In the genomic region with DNA sequence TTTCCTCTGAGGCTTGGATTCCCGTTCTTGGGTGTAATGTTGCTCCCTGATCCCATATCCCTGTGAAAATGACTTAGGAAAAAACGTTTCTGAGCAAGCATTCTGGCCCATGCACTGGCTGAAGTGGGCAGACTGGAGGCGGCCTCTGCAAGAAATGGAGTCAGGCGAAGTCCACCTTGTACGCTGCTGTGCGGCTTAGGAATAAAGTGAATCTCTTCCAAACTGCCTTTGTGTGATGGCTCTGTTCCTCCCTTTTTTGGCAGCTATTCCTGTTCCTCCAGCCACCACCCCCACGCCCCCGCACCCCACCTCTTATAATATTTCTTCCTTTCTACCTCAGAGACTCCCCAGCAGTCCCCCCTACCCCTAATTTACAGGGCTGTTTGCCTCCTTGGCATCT, we compare ENCODE assay signal across 11 mouse cellular contexts. TPM values are rescaled to one million over a fixed set of nuclear protein-coding genes. Genes with fewer than 3 reads are reported as not detected.
DNase-seq lines count a peak whose midpoint lies in the region; ATAC-seq and TF ChIP-seq lines count a peak whose summit lies in the region.
"Had no signal": no experiment of that assay in that cellular context is flagged by ENCODE, and none has a peak within 500 bp of the region (broad histone marks: within the 10 kb centered on the region; RNA-seq: fewer than 3 reads in every experiment).

No protein-coding gene starts in this region.

- no peak for ATAC-seq in liver, embryonic 13.5 days (ENCODE audit: low read depth)
- peak; percentile 7; the same call in 1 of the 2 replicates for ATAC-seq in hindbrain, embryonic 15.5 days (ENCODE audit: low FRiP score, low read depth)
- ATAC-seq in midbrain, postnatal 0 days (ENCODE audit: low FRiP score), result peak; percentile 9; the same call in 1 of the 2 replicates

- no peak overlapping the region for H3K4me2 ChIP-seq in liver, embryonic 13.5 days
- H3K4me2 ChIP-seq in hindbrain, embryonic 15.5 days, result peak overlapping the region; percentile 53
- peak overlapping the region; percentile 51 for H3K4me2 ChIP-seq in midbrain, postnatal 0 days (ENCODE audit: low read depth, low read length, poor library complexity, severe bottlenecking)

- TF ChIP-seq CTCF in midbrain, postnatal 0 days (IDR thresholded peaks at IDR 0.05), result no peak

- peaks cover 27% of the 10 kb centered on the region for H3K27me3 ChIP-seq in liver, embryonic 13.5 days
- H3K27me3 ChIP-seq in hindbrain, embryonic 15.5 days, result no peaks in the 10 kb centered on the region
- no peaks in the 10 kb centered on the region for H3K27me3 ChIP-seq in midbrain, postnatal 0 days (ENCODE audit: insufficient read depth, low read length)

- H3K9ac ChIP-seq in liver, embryonic 13.5 days, result 0 out of 2 replicates have a peak overlapping the region, but pooled peaks have one; percentile 2
- peak overlapping the region; percentile 48 for H3K9ac ChIP-seq in hindbrain, embryonic 15.5 days
- H3K9ac ChIP-seq in midbrain, postnatal 0 days (replicated peaks; ENCODE audit: low read length, poor library complexity, severe bottlenecking), result peak overlapping the region; percentile 53

- peaks cover 53% of the 10 kb centered on the region for H3K36me3 ChIP-seq in liver, embryonic 13.5 days
- no peaks in the 10 kb centered on the region for H3K36me3 ChIP-seq in hindbrain, embryonic 15.5 days
- H3K36me3 ChIP-seq in midbrain, postnatal 0 days (ENCODE audit: insufficient read depth, low read length), result peaks cover 6% of the 10 kb centered on the region; the same call in 1 of the 2 replicates

- no peak overlapping the region for H3K27ac ChIP-seq in liver, embryonic 13.5 days
- peak overlapping the region; percentile 97 for H3K27ac ChIP-seq in hindbrain, embryonic 15.5 days (replicated peaks)
- H3K27ac ChIP-seq in midbrain, postnatal 0 days (ENCODE audit: low read depth, low read length), result peak overlapping the region; percentile 97

- H3K4me1 ChIP-seq in liver, embryonic 13.5 days (replicated peaks), result peaks cover 44% of the 10 kb centered on the region
- peaks cover 88% of the 10 kb centered on the region for H3K4me1 ChIP-seq in hindbrain, embryonic 15.5 days (replicated peaks)
- peaks cover 48% of the 10 kb centered on the region for H3K4me1 ChIP-seq in midbrain, postnatal 0 days (ENCODE audit: insufficient read depth, low read length)

- no peak overlapping the region for H3K4me3 ChIP-seq in liver, embryonic 13.5 days (replicated peaks)
- H3K4me3 ChIP-seq in hindbrain, embryonic 15.5 days, result peak overlapping the region; percentile 21
- peak overlapping the region; percentile 16; the same call in 1 of the 2 replicates for H3K4me3 ChIP-seq in midbrain, postnatal 0 days (ENCODE audit: low read depth, low read length)

- H3K9me3 ChIP-seq in liver, embryonic 13.5 days (replicated peaks), result no peaks in the 10 kb centered on the region
- H3K9me3 ChIP-seq in hindbrain, embryonic 15.5 days, result no peaks in the 10 kb centered on the region
- no peaks in the 10 kb centered on the region for H3K9me3 ChIP-seq in midbrain, postnatal 0 days (ENCODE audit: low read length)

- WGBS in liver, embryonic 13.5 days (ENCODE audit: insufficient replicate concordance), result 72% methylated on average over 8 of the region's 8 CpGs
- WGBS in hindbrain, embryonic 15.5 days, result 14% methylated on average over 8 of the region's 8 CpGs
- WGBS in midbrain, postnatal 0 days, result 11% methylated on average over 8 of the region's 8 CpGs

- peak; percentile 13 for DNase-seq in cerebellum, adult 8-10 months
- no peak for DNase-seq in cerebellum, postnatal 4 days (ENCODE audit: low spot score in 2 of 2)
- DNase-seq in liver, embryonic 13.5 days, result no peak
- no peak for DNase-seq in liver
- DNase-seq in midbrain, postnatal 0 days (ENCODE audit: low spot score), result no peak
- no peak for DNase-seq in adrenal gland, postnatal 10 days
- DNase-seq in thymus, postnatal 36 days, result no peak
- DNase-seq: kidney, adult 18-20 months; lung, postnatal 14 days; thymus, postnatal 4 days had no signal

RNA-seq across cellular contexts. Expression of gene Gpr84, which starts 10.8 kb away (rescaled TPM):
- 0.28 and 0.29 TPM in 2 replicates for polyA plus RNA-seq in liver, embryonic 13.5 days (2015; fragmentation: Nextera tagmentation; extraction: Ambion mirVana)
- 0.41 and 0.44 TPM in 2 replicates for polyA plus RNA-seq in hindbrain, embryonic 15.5 days (2015; fragmentation: Nextera tagmentation; extraction: Ambion mirVana)
- total RNA-seq in midbrain, postnatal 0 days (2014; rRNA removed), result 0.27 TPM in 1 of 2 replicates, not detected in the other
- 0.29 and 0.37 TPM in 2 replicates for polyA plus RNA-seq in midbrain, postnatal 0 days (2015; fragmentation: Nextera tagmentation; extraction: Ambion mirVana)
- not detected for total RNA-seq in adrenal gland, postnatal 10 days (2021)

RNA-seq across cellular contexts. Expression of gene Copz1, which starts 27.1 kb away (rescaled TPM):
- polyA plus RNA-seq in liver, embryonic 13.5 days (2015; fragmentation: Nextera tagmentation; extraction: Ambion mirVana), result 213 and 240 TPM in 2 replicates
- 200 and 208 TPM in 2 replicates for polyA plus RNA-seq in hindbrain, embryonic 15.5 days (2015; fragmentation: Nextera tagmentation; extraction: Ambion mirVana)
- 127 and 151 TPM in 2 replicates for total RNA-seq in midbrain, postnatal 0 days (2014; rRNA removed)
- 178 and 184 TPM in 2 replicates for polyA plus RNA-seq in midbrain, postnatal 0 days (2015; fragmentation: Nextera tagmentation; extraction: Ambion mirVana)
- 100 to 1,000 TPM; 114 TPM for total RNA-seq in adrenal gland, postnatal 10 days (2021)

RNA-seq across cellular contexts. Expression of gene Zfp385a, which starts 40.2 kb away (rescaled TPM):
- polyA plus RNA-seq in liver, embryonic 13.5 days (2015; fragmentation: Nextera tagmentation; extraction: Ambion mirVana), result 4.6 and 5.9 TPM in 2 replicates
- polyA plus RNA-seq in hindbrain, embryonic 15.5 days (2015; fragmentation: Nextera tagmentation; extraction: Ambion mirVana), result 22.6 and 26.6 TPM in 2 replicates
- total RNA-seq in midbrain, postnatal 0 days (2014; rRNA removed), result 22.0 and 26.5 TPM in 2 replicates
- 26.9 and 28.8 TPM in 2 replicates for polyA plus RNA-seq in midbrain, postnatal 0 days (2015; fragmentation: Nextera tagmentation; extraction: Ambion mirVana)
- total RNA-seq in adrenal gland, postnatal 10 days (2021), result 10 to 100 TPM; 20.1 to 24.2 TPM

RNA-seq across cellular contexts. Expression of gene Nfe2, which starts 41.4 kb away (rescaled TPM):
- polyA plus RNA-seq in liver, embryonic 13.5 days (2015; fragmentation: Nextera tagmentation; extraction: Ambion mirVana), result 171 and 185 TPM in 2 replicates
- 0.58 and 0.89 TPM in 2 replicates for polyA plus RNA-seq in hindbrain, embryonic 15.5 days (2015; fragmentation: Nextera tagmentation; extraction: Ambion mirVana)
- total RNA-seq in midbrain, postnatal 0 days (2014; rRNA removed), result 0.99 and 3.2 TPM in 2 replicates
- 0.26 and 0.32 TPM in 2 replicates for polyA plus RNA-seq in midbrain, postnatal 0 days (2015; fragmentation: Nextera tagmentation; extraction: Ambion mirVana)
- total RNA-seq in adrenal gland, postnatal 10 days (2021), result 1 to 10 TPM; 3.2 to 4.3 TPM

RNA-seq across cellular contexts. Expression of gene Hnrnpa1, which starts 59.4 kb away (rescaled TPM):
- polyA plus RNA-seq in liver, embryonic 13.5 days (2015; fragmentation: Nextera tagmentation; extraction: Ambion mirVana), result 436 and 495 TPM in 2 replicates
- 629 and 665 TPM in 2 replicates for polyA plus RNA-seq in hindbrain, embryonic 15.5 days (2015; fragmentation: Nextera tagmentation; extraction: Ambion mirVana)
- 142 and 190 TPM in 2 replicates for total RNA-seq in midbrain, postnatal 0 days (2014; rRNA removed)
- polyA plus RNA-seq in midbrain, postnatal 0 days (2015; fragmentation: Nextera tagmentation; extraction: Ambion mirVana), result 540 and 609 TPM in 2 replicates
- total RNA-seq in adrenal gland, postnatal 10 days (2021), result 100 to 1,000 TPM; 248 to 299 TPM

Comparison
In these comparisons a context has a peak if more than half of its experiments do, and no peak if none do; other contexts are left out.
1. H3K9ac ChIP-seq: peak in every context shown above with its lines; median percentile 53 in midbrain, postnatal 0 days; 48 in hindbrain, embryonic 15.5 days; 2 in liver, embryonic 13.5 days.